Mouse (Mus musculus): ENCODE results near the gene Fignl1. TPM values are rescaled to one million over a fixed set of nuclear protein-coding genes. Genes with fewer than 3 reads are reported as not detected.

Fignl1 gene
- polyA plus RNA-seq, 1 experiment from 2014 or later, result 40.4 TPM

DNA sequence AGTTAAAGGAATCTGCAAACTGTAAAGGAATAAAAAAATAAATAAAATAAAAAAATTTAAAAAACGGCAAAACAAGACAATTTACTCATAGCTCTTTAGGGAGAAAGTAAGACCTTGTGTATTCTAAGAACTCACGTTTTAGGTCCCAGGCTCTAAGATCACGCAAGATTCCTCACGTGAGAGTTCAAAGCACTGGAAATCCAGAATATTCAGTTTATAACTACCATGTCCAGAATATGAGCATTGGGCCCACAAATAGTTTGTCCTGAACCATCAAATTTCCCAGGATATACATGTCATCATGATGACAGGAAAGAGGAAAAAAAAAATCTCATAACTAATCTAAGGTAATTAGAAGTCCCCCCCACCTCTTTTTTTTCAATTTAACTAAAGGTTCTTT, 27.0 kb upstream of the Fignl1 start:
- 0 out of 2 replicates have a peak overlapping the region, but pooled peaks have one; percentile 22 for H3K9ac ChIP-seq (ENCODE audit: low read depth, low read length)
- peak overlapping the region; percentile 68; the same call in 1 of the 2 replicates for H3K27ac ChIP-seq (ENCODE audit: low read length)
- H3K27me3 ChIP-seq (replicated peaks; ENCODE audit: control insufficient read depth, insufficient read depth, low read length), result no peaks in the 10 kb centered on the region
- 75% methylated on average over 4 of the region's 4 CpGs for WGBS
- no peaks in the 10 kb centered on the region for H3K9me3 ChIP-seq (ENCODE audit: control insufficient read depth, low read length)
- no peak for ATAC-seq
- H3K4me3 ChIP-seq (ENCODE audit: low read length), result no peak overlapping the region
- H3K4me2 ChIP-seq (ENCODE audit: low read depth, low read length), result no peak overlapping the region
- no peaks in the 10 kb centered on the region for H3K36me3 ChIP-seq (ENCODE audit: control insufficient read depth, insufficient read depth, low read length)
- H3K4me1 ChIP-seq (ENCODE audit: control insufficient read depth, insufficient read depth, low read length), result peaks cover 45% of the 10 kb centered on the region

DNA sequence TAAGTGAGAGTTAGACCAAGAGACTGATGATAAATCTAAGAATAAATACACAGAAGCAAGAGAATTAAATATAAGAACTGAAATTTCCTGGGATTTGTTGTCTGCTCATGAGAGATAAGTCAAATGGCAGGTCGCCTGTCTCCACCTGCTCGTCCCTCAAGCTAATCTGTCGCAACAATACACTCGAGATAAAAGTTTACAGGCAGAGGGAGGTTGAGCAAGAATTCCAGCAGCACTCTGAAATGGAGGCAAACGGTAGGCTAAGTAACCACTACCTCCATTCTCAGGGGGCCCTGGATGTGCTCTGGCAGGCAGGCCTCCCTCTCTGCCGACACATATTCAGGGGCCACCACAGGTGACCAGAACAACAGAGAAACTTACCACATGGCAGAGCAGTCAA, 26.6 kb upstream of the Fignl1 start:
- H3K4me3 ChIP-seq (ENCODE audit: low read length), result no peak overlapping the region
- H3K9me3 ChIP-seq (ENCODE audit: control insufficient read depth, low read length), result no peaks in the 10 kb centered on the region
- H3K4me2 ChIP-seq (ENCODE audit: low read depth, low read length), result no peak overlapping the region
- WGBS, result 42% methylated on average over 6 of the region's 6 CpGs
- H3K4me1 ChIP-seq (ENCODE audit: control insufficient read depth, insufficient read depth, low read length), result peaks cover 46% of the 10 kb centered on the region
- H3K27me3 ChIP-seq (replicated peaks; ENCODE audit: control insufficient read depth, insufficient read depth, low read length), result no peaks in the 10 kb centered on the region
- peak; percentile 71 for ATAC-seq
- H3K27ac ChIP-seq (ENCODE audit: low read length), result peak overlapping the region; percentile 68; the same call in 1 of the 2 replicates
- H3K9ac ChIP-seq (ENCODE audit: low read depth, low read length), result 0 out of 2 replicates have a peak overlapping the region, but pooled peaks have one; percentile 22
- H3K36me3 ChIP-seq (ENCODE audit: control insufficient read depth, insufficient read depth, low read length), result no peaks in the 10 kb centered on the region

DNA sequence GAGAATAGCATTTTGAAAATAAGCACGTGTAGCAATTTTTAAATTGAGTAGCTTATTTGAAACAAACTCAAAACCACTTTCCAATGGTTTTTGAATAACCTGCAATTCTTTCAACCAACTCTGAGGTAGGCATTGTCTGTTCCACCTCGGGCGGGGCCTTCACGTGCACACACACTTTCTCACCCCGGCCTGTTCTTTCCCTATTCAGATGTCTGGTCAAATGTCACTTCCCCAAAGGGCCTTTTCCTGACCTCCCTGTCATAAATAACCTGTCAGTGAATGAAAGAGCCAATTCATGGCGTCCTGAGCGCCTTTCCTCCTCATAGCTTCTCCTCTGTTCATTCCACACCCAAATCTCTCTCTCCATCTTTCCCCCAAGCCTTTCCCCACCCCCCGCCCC, 24.3 kb upstream of the Fignl1 start:
- Histone ChIP-seq H3K4me3 (ENCODE audit: low read length) (no peak overlapping the region), H3K36me3 (ENCODE audit: control insufficient read depth, insufficient read depth, low read length) (no peaks in the 10 kb centered on the region), H3K27me3 (replicated peaks; ENCODE audit: control insufficient read depth, insufficient read depth, low read length) (no peaks in the 10 kb centered on the region), H3K4me2 (ENCODE audit: low read depth, low read length) (no peak overlapping the region), H3K4me1 (ENCODE audit: control insufficient read depth, insufficient read depth, low read length) (peaks cover 61% of the 10 kb centered on the region), H3K9ac (ENCODE audit: low read depth, low read length) (no peak overlapping the region), H3K27ac (ENCODE audit: low read length) (peak overlapping the region; percentile 71), H3K9me3 (ENCODE audit: control insufficient read depth, low read length) (no peaks in the 10 kb centered on the region)
- no peak for ATAC-seq
- WGBS, result 40% methylated on average over 8 of the region's 8 CpGs

DNA sequence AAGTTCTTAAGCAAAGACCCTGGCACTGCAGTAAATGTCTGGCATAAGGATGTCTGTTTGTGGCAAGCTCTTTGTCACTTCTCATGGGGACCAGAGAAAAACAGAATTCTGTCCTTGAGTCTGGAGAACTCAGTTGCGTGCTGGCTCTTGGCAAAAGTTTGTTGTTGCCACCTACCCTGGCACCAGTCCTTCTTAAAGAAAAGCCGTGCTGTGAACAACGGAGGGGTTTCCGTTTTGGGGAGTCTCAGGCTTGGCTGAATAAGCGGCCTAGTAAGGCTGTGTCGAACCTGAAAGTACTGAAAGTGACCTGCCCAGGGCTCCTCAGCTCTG, 24.0 kb upstream of the Fignl1 start:
- 41% methylated on average over 6 of the region's 6 CpGs for WGBS
- Histone ChIP-seq H3K27me3 (replicated peaks; ENCODE audit: control insufficient read depth, insufficient read depth, low read length) (no peaks in the 10 kb centered on the region), H3K4me3 (ENCODE audit: low read length) (no peak overlapping the region), H3K27ac (ENCODE audit: low read length) (peak overlapping the region; percentile 71), H3K36me3 (ENCODE audit: control insufficient read depth, insufficient read depth, low read length) (no peaks in the 10 kb centered on the region), H3K4me2 (ENCODE audit: low read depth, low read length) (no peak overlapping the region), H3K9ac (ENCODE audit: low read depth, low read length) (0 out of 2 replicates have a peak overlapping the region, but pooled peaks have one; percentile 14), H3K4me1 (ENCODE audit: control insufficient read depth, insufficient read depth, low read length) (peaks cover 59% of the 10 kb centered on the region), H3K9me3 (ENCODE audit: control insufficient read depth, low read length) (no peaks in the 10 kb centered on the region)
- no peak for ATAC-seq

DNA sequence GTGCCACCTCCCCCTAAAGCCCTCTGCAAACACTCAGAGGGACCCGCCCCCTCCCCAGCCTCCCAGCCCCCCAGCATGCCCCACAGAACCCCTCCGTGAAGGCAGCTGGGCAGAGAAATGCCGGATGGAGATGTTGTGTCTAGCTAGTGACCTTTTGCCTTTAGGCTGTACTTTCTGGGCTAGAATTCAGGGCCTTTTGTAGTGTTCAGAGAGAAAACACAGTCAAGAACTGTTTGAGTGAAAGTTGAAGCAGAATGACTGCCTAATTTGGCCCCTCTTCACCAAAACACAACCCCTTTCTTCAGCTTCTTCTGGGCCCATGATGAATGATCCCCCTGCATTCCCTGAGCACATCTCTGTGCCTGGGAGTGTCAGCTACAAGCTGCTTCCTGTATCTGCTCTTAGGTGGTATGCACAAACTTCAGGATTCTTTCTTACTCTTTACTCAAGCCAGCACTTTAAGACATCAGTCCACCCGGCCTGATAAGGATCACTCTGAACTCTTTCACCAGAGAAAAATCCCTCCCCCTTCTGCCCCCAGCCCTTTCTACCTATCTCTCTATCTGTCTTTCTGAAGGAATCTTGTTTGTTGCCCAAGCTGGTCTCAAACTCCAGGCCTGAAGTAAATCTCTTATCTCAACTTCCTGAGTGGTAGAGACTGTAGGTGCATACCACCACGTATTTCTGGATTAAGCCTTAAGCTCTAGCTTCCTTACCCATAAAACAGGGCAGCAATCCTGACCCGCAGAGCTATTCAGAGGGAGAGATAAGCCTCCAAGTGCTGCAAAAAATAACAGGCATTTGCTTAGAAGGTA, 23.4 kb upstream of the Fignl1 start:
- Histone ChIP-seq H3K9me3 (ENCODE audit: control insufficient read depth, low read length) (no peaks in the 10 kb centered on the region), H3K27ac (ENCODE audit: low read length) (peak overlapping the region; percentile 71), H3K4me3 (ENCODE audit: low read length) (no peak overlapping the region), H3K36me3 (ENCODE audit: control insufficient read depth, insufficient read depth, low read length) (no peaks in the 10 kb centered on the region), H3K27me3 (replicated peaks; ENCODE audit: control insufficient read depth, insufficient read depth, low read length) (no peaks in the 10 kb centered on the region), H3K4me1 (ENCODE audit: control insufficient read depth, insufficient read depth, low read length) (peaks cover 54% of the 10 kb centered on the region), H3K9ac (ENCODE audit: low read depth, low read length) (peak overlapping the region; percentile 23; the same call in 1 of the 2 replicates), H3K4me2 (ENCODE audit: low read depth, low read length) (no peak overlapping the region)
- ATAC-seq, result no peak
- WGBS, result 10% methylated on average over 6 of the region's 6 CpGs

DNA sequence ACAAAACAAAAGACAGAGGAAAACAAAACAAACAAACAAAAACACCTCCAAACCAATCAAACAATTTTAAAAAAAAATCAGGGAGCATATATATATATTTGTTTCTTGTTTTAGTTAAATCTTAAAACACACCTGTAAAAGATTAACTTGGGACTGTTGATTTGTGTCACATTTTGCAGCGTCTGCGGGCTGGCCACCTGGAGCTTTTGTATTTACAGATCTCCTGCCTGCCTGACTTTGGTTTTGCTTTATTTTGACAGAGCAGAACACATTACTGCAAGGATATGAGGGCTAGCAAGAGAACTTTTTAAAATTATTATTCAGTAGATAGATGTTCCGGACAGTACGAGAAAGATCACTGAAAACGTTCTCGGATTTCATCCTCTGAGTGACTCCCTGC, 22.8 kb upstream of the Fignl1 start:
- 35% methylated on average over 6 of the region's 6 CpGs for WGBS
- no peak for ATAC-seq
- no peak overlapping the region for H3K4me3 ChIP-seq (ENCODE audit: low read length)
- no peak overlapping the region for H3K4me2 ChIP-seq (ENCODE audit: low read depth, low read length)
- H3K9ac ChIP-seq (ENCODE audit: low read depth, low read length), result 0 out of 2 replicates have a peak overlapping the region, but pooled peaks have one; percentile 23
- no peaks in the 10 kb centered on the region for H3K9me3 ChIP-seq (ENCODE audit: control insufficient read depth, low read length)
- no peaks in the 10 kb centered on the region for H3K27me3 ChIP-seq (replicated peaks; ENCODE audit: control insufficient read depth, insufficient read depth, low read length)
- no peaks in the 10 kb centered on the region for H3K36me3 ChIP-seq (ENCODE audit: control insufficient read depth, insufficient read depth, low read length)
- H3K4me1 ChIP-seq (ENCODE audit: control insufficient read depth, insufficient read depth, low read length), result peaks cover 48% of the 10 kb centered on the region
- peak overlapping the region; percentile 71 for H3K27ac ChIP-seq (ENCODE audit: low read length)

DNA sequence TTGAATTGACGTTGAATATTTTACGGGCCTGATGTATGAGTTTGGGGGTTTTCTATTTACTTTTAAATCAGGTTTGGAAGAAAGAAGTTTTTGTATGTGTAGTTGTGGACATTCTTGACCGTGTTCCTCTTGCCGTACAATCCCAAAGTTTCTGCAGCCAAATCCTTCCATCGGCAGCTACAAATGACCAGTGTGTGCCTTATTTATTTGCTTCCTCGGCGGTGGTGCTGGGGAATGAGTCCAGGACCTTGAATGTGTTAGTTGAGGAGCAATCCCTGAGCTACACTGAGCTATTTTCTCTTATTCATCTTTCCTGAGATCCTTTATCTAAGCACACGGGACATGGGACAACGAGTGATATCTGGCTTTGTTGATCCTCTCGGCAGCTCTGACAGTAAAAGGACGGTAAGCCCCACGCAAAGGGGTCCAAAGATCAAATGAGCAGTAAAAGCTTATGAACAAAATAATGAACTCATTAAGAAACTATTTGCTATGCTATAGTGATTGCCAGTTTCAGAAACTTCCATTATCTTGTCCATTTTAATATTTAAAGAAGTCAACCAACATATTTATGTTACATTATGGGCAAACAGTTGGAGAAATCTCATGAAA, 22.2 kb upstream of the Fignl1 start:
- whole genome bisulfite sequencing, result 21% methylated on average over 12 of the region's 12 CpGs
- Histone ChIP-seq H3K4me2 (ENCODE audit: low read depth, low read length) (no peak overlapping the region; the same call in 1 of the 2 replicates), H3K9me3 (ENCODE audit: control insufficient read depth, low read length) (no peaks in the 10 kb centered on the region), H3K9ac (ENCODE audit: low read depth, low read length) (peak overlapping the region; percentile 34), H3K4me1 (ENCODE audit: control insufficient read depth, insufficient read depth, low read length) (peaks cover 42% of the 10 kb centered on the region), H3K27me3 (replicated peaks; ENCODE audit: control insufficient read depth, insufficient read depth, low read length) (no peaks in the 10 kb centered on the region), H3K4me3 (ENCODE audit: low read length) (no peak overlapping the region), H3K27ac (ENCODE audit: low read length) (peak overlapping the region; percentile 70), H3K36me3 (ENCODE audit: control insufficient read depth, insufficient read depth, low read length) (no peaks in the 10 kb centered on the region)
- ATAC-seq, result 0 out of 2 replicates have a peak, but pooled peaks have one; percentile 16

DNA sequence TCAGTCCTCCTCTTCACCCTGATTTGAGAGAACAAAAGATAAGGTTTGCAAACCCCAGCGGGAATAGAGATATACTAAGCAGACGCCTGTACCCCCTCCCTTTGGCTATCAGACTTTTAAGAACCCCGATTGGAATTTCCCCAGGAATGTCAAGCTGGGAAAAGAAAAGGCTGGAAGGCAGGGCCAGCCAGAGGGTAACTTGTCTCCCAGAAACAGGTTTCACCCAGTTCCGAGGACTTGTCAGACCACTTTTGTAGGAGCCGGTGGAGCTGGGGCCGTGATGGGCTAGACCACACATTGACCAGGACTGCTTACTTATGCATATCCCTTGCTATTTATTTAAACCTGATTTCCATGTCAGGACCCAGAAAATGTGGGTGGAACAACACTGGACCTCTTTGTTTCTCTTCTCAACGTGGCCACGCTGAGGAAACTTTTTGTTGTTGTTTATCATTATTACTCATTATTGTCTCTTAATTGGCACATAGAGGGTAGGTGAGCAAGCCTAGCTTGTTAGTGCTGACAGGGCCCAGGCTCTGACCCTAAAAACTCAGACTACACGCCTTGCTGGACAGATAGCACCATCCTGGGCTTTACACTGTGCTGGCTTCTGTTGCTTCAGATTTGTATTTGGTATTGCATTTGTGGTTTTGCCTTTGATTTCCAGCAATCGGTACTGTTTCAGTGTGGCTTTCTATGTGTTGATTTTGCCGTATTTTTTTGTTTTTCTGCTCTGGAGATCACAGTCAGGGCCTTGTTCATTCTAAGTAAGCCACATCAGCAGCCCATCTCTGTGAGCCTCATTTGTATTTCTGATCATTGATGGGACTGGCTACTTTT, 20.6 kb upstream of the Fignl1 start:
- H3K9ac ChIP-seq (ENCODE audit: low read depth, low read length), result peak overlapping the region; percentile 34
- H3K4me2 ChIP-seq (ENCODE audit: low read depth, low read length), result no peak overlapping the region
- no peaks in the 10 kb centered on the region for H3K36me3 ChIP-seq (ENCODE audit: control insufficient read depth, insufficient read depth, low read length)
- ATAC-seq, result peak; percentile 68
- no peak overlapping the region for H3K4me3 ChIP-seq (ENCODE audit: low read length)
- H3K4me1 ChIP-seq (ENCODE audit: control insufficient read depth, insufficient read depth, low read length), result peaks cover 44% of the 10 kb centered on the region
- peak overlapping the region; percentile 70 for H3K27ac ChIP-seq (ENCODE audit: low read length)
- no peaks in the 10 kb centered on the region for H3K27me3 ChIP-seq (replicated peaks; ENCODE audit: control insufficient read depth, insufficient read depth, low read length)
- 23% methylated on average over 11 of the region's 11 CpGs for WGBS
- H3K9me3 ChIP-seq (ENCODE audit: control insufficient read depth, low read length), result no peaks in the 10 kb centered on the region

DNA sequence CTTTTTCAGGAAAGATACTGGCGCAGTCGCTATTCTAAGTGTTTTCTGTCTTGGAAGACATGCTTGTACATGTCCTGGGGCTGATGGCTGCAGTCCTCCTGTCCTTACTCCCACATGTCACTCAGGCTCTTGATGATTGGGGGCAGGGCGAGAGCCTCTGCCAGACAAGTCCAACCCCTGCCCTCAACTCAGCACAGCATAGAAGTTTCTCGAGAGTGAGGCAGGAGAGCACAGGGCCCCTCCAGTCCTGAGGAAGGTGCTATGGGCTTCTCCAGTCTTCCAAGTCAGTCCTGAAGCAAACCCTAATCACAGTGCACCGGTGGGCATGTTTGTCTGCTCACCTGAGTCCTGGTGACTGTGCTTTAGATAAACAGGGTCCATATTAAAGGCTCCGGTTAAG, 20.0 kb upstream of the Fignl1 start:
- Histone ChIP-seq H3K9ac (ENCODE audit: low read depth, low read length) (peak overlapping the region; percentile 34), H3K9me3 (ENCODE audit: control insufficient read depth, low read length) (no peaks in the 10 kb centered on the region), H3K4me2 (ENCODE audit: low read depth, low read length) (no peak overlapping the region), H3K36me3 (ENCODE audit: control insufficient read depth, insufficient read depth, low read length) (no peaks in the 10 kb centered on the region), H3K4me3 (ENCODE audit: low read length) (no peak overlapping the region), H3K4me1 (ENCODE audit: control insufficient read depth, insufficient read depth, low read length) (peaks cover 48% of the 10 kb centered on the region), H3K27ac (ENCODE audit: low read length) (peak overlapping the region; percentile 70), H3K27me3 (replicated peaks; ENCODE audit: control insufficient read depth, insufficient read depth, low read length) (no peaks in the 10 kb centered on the region)
- ATAC-seq, result peak; percentile 21
- WGBS, result 29% methylated on average over 6 of the region's 6 CpGs

All from intestine, embryonic 16.5 days (tissue).